Mouse (Mus musculus): ENCODE results near the gene Sap30l.
"Not testable (repeated sequence)": the region's sequence is repeated elsewhere in the genome, so short reads cannot be mapped to it uniquely, and the experiment has no call there.

Gene Sap30l

GRCm38 (mm10) chr11:57831281-57831781 is 29.9 kb downstream of the Sap30l start:
- no peak for DNase-seq (ENCODE audit: low spot score in 2 of 2)

- no peak for DNase-seq (ENCODE audit: low spot score in 2 of 2)
These were observed 30.4 kb downstream of the Sap30l start for GRCm38 (mm10) chr11:57831861-57832260.

- no peak for DNase-seq (ENCODE audit: low spot score in 2 of 2)
These were observed 31.2 kb downstream of the Sap30l start, which contains the start of gene Hand1 for GRCm38 (mm10) chr11:57832552-57833201. Hand1 (minus strand) TSS chr11:57832818.

DNA sequence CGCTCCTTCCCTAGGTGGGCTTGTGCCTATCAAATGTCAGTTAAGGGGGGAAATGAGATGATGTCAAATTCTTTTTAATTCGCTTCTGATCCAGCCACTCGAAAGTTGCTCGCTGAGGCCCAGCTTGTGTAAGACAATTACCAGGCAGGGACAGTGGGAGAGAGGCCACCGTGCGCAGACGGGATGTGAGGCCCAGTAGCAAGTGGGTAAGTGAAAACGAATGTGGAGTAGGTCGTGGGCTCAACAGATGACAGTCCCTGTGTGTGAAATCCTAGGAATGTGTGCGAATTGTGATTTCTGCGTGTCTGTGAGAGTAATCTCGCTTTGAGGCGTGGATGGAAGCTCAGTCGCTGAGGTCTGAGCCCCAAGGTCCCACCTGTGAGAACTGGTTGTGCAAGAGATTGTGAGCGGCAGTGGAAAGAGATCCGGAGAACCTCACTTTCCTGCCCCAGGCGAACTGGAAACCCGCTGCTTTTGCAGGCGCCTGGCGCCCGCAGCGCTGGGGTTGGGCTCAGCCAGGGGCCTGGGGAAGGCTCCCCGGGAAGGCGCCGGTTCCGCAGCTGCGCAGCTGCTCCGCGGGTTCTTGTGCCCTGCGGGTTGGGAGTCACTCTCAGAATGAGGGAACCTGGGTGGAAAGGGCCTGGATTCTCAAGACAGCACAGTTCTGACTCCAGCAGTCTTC is 32.0 kb downstream of the Sap30l start:
- DNase-seq (ENCODE audit: low spot score in 2 of 2): no peak

GRCm38 (mm10) chr11:57834031-57834430 is 32.6 kb downstream of the Sap30l start:
- no peak for DNase-seq (ENCODE audit: low spot score in 2 of 2)

DNA sequence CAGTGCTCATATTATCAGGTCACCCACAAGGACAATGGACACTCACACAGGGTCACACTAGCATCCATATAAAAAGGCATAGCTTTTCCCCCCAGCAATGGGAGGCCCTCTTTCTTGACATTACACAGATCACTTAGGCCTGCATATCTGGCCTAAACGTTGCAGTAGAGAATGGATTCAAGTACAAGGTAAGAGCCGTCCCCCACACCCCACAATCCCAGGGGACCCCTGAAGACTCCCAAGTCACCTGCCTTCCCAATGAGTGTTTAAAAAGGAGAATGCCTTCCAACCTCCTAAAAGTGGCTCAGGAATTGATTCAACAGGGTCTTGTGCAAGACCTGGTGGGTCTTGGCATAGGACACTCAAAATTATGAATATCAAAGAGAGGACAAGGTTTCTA is 33.9 kb downstream of the Sap30l start:
- DNase-seq (ENCODE audit: low spot score in 2 of 2): no peak

- no peak for DNase-seq (ENCODE audit: low spot score in 2 of 2)
These were observed 34.5 kb downstream of the Sap30l start for GRCm38 (mm10) chr11:57835931-57836330.

DNA sequence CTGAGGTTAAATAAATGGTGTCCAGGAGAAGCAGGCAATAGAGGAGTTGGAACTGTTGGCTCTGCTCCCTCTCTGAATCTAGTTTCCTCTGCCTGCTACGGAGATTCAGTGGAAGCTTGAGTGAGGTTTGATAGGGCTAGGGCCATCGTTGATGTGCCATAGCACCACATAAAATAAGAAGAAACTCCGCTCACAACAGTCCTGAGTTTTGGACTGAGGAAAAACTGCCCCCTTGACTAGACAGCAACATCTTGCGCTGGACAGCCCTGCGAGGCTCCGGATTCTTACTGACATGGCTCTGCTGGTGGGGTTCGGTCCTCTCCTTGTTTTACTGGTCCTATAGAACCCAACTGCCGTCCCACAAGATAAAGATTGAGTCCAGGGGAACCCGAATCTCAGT is 35.0 kb downstream of the Sap30l start:
- DNase-seq (ENCODE audit: low spot score in 2 of 2): no peak

DNA sequence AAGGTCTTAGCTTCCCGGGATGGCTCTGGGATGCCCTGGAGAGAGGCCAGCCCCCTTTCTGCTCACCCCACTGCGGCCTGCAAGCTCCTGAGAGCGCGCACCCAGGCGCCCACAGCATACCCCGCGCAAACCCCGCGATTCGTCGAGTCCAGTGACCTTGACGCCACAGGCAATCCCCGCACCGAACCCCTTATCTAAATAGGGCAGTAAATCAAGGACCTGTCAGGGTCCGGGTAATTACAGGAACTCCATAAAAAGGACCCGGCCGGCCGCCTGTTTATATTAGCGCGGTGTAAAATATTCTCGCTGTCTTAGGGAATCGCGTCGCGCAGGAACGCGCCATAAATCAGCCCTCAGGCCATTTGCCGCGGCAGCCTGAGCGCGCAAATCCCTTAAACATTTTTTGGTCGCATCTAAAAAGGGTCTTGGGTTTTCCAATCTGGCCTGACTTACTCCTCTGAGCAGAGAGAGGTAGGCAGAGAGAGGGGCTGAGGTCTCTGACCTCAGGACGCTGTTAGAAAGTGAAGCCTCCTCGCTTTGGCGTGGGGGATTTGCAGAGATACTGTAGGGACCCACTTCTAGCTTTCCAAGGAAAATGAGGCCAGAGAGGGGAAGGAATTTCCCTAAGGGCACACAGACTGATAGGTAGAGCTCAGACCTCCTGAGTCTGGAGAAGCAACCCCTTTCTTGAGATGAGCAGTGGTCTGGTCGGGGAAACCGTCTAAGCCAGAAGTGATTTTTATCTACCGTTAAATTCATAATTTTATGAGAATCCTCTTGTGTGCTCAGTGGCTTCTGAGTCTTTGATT is 35.6 kb downstream of the Sap30l start:
- DNase-seq (ENCODE audit: low spot score in 2 of 2): no peak

DNA sequence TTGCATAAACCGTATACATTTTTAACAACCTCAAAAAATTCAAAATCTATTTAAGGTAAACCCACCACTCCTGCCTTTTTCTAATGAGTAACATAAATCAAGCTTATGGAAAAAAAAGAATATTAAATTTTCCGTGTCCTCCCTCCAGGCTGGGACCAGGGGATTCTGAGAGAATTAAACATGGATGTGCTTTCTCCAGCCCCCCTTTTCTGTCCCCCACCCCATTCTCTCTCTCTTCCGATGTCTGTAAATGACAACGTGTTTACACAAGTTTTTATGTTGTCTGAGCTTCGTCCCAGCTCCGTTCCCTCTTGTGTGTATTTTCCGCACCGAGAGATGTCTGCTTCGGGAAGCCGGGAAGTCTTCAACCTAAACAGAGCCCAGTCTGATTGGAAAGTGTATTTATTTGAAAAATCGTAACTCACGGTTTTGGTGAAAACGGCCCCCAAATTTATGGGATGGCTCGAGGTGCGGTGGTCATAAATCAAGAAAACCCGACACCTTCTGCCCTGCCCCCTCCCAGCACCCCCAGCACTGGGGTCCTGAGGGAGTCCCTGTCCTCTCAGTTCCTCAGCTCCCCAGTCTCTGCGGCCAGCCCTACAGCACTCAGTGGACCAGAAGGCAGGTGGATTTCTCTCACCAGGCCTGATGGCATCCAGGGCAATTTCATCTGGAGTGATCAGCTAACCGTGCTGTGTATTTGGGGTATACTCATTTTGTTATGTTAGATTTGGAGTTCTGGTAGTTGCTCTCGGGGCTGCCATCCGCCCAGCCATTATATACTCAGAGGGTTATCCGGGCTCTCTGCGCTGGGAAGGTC is 36.6 kb downstream of the Sap30l start:
- no peak for DNase-seq (ENCODE audit: low spot score in 2 of 2)

DNA sequence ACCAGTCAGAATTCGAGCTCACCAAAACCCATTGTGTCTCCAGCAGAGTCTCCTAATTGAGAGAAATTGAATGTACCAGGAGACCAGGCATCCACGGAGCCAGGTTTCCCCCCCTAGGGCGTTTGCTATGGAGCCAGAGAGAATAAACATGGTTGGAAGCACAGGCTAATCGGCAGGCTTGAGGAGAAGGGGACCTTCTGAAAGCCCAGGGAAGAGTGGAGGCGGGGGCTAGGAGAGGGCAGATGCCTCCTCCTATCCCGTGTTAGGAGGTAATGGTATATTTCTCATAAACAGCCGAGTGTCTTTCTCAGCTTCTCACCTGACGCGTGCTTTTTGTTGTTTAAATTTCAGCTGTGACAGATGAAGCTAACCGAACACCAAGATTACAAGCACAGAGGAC is 39.5 kb downstream of the Sap30l start:
- no peak for DNase-seq (ENCODE audit: low spot score in 2 of 2)

GRCm38 (mm10) chr11:57841391-57841790 is 40.0 kb downstream of the Sap30l start:
- DNase-seq (ENCODE audit: low spot score in 2 of 2): no peak

DNA sequence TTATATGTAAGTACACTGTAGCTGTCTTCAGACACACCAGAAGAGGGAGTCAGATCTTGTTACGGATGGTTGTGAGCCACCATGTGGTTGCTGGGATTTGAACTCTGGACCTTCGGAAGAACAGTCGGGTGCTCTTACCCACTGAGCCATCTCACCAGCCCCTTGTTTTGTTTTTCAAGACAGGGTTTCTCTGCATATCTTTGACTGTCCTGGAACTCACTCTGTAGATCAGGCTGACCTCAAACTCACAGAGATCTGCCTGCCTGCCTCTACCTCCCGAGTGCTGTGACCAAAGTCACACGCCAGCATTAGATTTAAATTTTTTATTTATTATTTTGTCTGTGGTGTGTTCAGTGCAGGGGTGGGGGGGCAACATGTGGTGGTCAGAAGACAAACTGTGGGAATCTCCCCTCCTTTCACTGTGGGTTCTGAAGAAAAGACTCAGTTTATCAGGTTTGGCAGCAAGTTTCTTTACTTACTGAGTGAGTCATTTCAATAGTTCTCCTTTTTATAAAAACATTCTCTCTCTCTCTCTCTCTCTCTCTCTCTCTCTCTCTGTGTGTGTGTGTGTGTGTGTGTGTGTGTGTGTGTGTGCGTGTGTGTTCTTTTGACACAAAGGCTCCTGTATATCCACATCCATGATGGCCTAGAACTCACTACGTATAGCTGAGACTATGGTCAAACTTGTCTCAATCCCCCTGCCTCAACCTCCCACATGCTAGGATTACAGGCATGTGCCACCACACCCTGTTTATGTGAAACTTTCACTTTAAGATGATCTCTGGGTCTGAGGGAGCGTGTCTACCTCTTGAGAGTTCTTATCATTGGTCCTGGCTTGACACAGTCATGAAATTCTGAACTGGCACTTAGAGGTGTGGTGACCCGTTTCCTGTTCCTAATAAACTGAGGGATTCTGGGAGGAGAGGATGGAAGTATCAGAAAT is 45.3 kb downstream of the Sap30l start:
- not testable (repeated sequence) for DNase-seq (ENCODE audit: low spot score in 2 of 2)

DNA sequence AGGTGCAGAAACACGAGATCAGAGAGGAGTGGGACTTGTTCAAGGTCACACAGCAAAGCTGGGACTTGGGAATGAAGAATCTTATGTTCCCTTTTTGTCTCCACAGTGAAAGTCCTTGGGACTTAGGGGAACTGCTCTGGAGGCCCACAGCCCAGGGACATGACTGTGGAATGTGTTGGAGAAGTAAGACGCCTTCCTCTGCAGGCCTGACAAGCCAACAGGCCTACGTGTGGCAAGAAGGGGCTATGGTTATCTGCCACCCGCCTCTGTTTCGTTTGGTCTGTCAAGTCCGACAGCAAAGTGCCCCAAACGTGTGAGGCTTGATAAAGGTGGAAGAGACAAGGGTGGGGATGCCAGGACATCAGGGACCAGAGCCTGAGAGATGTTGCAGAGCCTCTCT is 46.0 kb downstream of the Sap30l start:
- DNase-seq (ENCODE audit: low spot score in 2 of 2): no peak

DNA sequence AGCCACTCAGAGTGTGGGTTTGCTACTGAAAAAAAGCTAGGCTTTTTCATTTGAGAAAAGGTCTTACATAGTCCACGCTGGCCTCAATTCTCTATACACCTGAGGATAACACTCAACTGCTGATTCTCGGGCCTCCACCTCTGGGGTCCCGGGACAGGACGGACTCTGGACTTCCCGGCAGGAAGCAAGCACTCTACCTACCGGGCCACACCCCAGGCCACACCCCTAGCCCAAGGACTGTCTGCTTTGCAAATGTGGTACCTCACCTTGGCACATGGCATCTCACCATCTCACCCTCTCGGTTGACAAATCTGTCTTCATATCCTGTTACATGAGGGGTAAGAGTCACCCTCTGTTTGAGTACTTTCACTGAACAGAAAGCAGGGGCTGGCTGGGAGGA is 48.9 kb downstream of the Sap30l start:
- no peak for DNase-seq (ENCODE audit: low spot score in 2 of 2)

- no peak for DNase-seq (ENCODE audit: low spot score in 2 of 2)
These were observed 49.5 kb downstream of the Sap30l start for GRCm38 (mm10) chr11:57850931-57851330.

GRCm38 (mm10) chr11:57853571-57853970 is 52.1 kb downstream of the Sap30l start:
- DNase-seq (ENCODE audit: low spot score in 2 of 2): no peak

DNA sequence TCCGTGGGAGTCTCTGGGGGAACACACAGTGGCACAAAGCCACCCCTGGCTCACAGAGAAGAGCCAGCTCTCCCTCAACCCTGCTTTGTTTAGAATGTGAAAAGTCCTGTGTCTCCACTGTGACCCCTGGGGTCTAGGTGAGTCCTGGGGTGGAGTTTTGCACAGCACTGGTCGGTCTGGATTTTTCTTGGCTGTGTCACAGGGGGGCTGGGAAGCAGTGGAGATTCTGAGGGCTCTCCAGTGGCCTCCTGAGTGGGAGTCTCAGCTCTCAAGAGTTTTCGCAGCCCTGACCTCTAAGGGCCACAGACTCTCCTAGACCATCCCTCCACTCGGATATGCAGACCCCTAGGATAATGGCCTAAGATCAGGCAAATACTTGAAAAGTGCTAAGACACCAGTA is 56.3 kb downstream of the Sap30l start:
- DNase-seq (ENCODE audit: low spot score in 2 of 2): no peak
